Mouse (Mus musculus) bone marrow macrophage, adult 2 months (primary cell): ENCODE data around the gene Atm.

Source experiments
- CTCF ChIP-seq: IDR thresholded peaks from 2 replicates; pipeline ENCODE4 v1.5.1; 2012; ENCODE audit warnings: low read depth, mild to moderate bottlenecking, low read length, moderate library complexity
- POLR2A ChIP-seq: IDR thresholded peaks from 2 replicates; pipeline ENCODE4 v1.6.1; 2012; ENCODE audit warnings: mild to moderate bottlenecking, low read depth, low read length, borderline replicate concordance

GRCm38 (mm10) chr9:53397685-53398387 is 138.7 kb downstream of the Atm start:
- TF ChIP-seq CTCF (no peak), POLR2A (no peak)
